Mouse (Mus musculus): ENCODE data around the gene Gucd1. TPM values are rescaled to one million over a fixed set of nuclear protein-coding genes. Genes with fewer than 3 reads are reported as not detected.
A peak's percentile ranks its signal among the peaks of the same experiment; 100 is the strongest.

The Gucd1 gene
- polyA plus RNA-seq, 1 experiment from 2014 or later: 25.0 TPM

- H3K4me1 ChIP-seq: 0 out of 2 replicates have a peak, but pooled peaks cover 9% of the 10 kb centered on the region
- 56% methylated on average over 13 of the region's 13 CpGs for WGBS
- H3K9ac ChIP-seq: no peak overlapping the region
- no peaks in the 10 kb centered on the region for H3K27me3 ChIP-seq (replicated peaks)
- peak; percentile 81 for ATAC-seq (ENCODE audit: low FRiP score, low read depth)
- H3K27ac ChIP-seq: no peak overlapping the region
- H3K9me3 ChIP-seq: no peaks in the 10 kb centered on the region
- no peaks in the 10 kb centered on the region for H3K36me3 ChIP-seq
- no peak overlapping the region for H3K4me2 ChIP-seq (replicated peaks)
- no peak overlapping the region for H3K4me3 ChIP-seq
These were observed 79.5 kb downstream of the Gucd1 start for GRCm38 (mm10) chr10:75438132-75438810.

GRCm38 (mm10) chr10:75437284-75437683, 80.5 kb downstream of the Gucd1 start:
- Histone ChIP-seq H3K27ac (no peak overlapping the region), H3K4me3 (no peak overlapping the region), H3K9ac (no peak overlapping the region), H3K9me3 (no peaks in the 10 kb centered on the region), H3K36me3 (no peaks in the 10 kb centered on the region), H3K4me2 (replicated peaks) (no peak overlapping the region), H3K4me1 (0 out of 2 replicates have a peak, but pooled peaks cover 9% of the 10 kb centered on the region), H3K27me3 (replicated peaks) (no peaks in the 10 kb centered on the region)
- ATAC-seq (ENCODE audit: low FRiP score, low read depth): 0 out of 2 replicates have a peak, but pooled peaks have one; percentile 13
- 96% methylated on average over 1 of the region's 1 CpGs for WGBS

GRCm38 (mm10) chr10:75436604-75437217, 81.1 kb downstream of the Gucd1 start:
- Histone ChIP-seq H3K4me3 (no peak overlapping the region), H3K27ac (no peak overlapping the region), H3K27me3 (replicated peaks) (no peaks in the 10 kb centered on the region), H3K36me3 (no peaks in the 10 kb centered on the region), H3K4me1 (0 out of 2 replicates have a peak, but pooled peaks cover 9% of the 10 kb centered on the region), H3K9ac (no peak overlapping the region), H3K9me3 (no peaks in the 10 kb centered on the region), H3K4me2 (replicated peaks) (no peak overlapping the region)
- 26% methylated on average over 3 of the region's 3 CpGs for WGBS
- ATAC-seq (ENCODE audit: low FRiP score, low read depth): 0 out of 2 replicates have a peak, but pooled peaks have one; percentile 23

- no peak overlapping the region for H3K4me2 ChIP-seq (replicated peaks)
- H3K27ac ChIP-seq: no peak overlapping the region
- no peaks in the 10 kb centered on the region for H3K4me1 ChIP-seq
- WGBS: 91% methylated on average over 6 of the region's 6 CpGs
- no peaks in the 10 kb centered on the region for H3K36me3 ChIP-seq
- ATAC-seq (ENCODE audit: low FRiP score, low read depth): no peak
- H3K9ac ChIP-seq: no peak overlapping the region
- 0 out of 2 replicates have a peak, but pooled peaks cover 5% of the 10 kb centered on the region for H3K9me3 ChIP-seq
- no peak overlapping the region for H3K4me3 ChIP-seq
- H3K27me3 ChIP-seq (replicated peaks): no peaks in the 10 kb centered on the region
These were observed 87.1 kb downstream of the Gucd1 start for GRCm38 (mm10) chr10:75430633-75431032.

GRCm38 (mm10) chr10:75430147-75430537, 87.6 kb downstream of the Gucd1 start:
- Histone ChIP-seq H3K4me3 (no peak overlapping the region), H3K27me3 (replicated peaks) (no peaks in the 10 kb centered on the region), H3K36me3 (no peaks in the 10 kb centered on the region), H3K9me3 (0 out of 2 replicates have a peak, but pooled peaks cover 5% of the 10 kb centered on the region), H3K9ac (no peak overlapping the region), H3K4me1 (no peaks in the 10 kb centered on the region), H3K27ac (no peak overlapping the region), H3K4me2 (replicated peaks) (no peak overlapping the region)
- no peak for ATAC-seq (ENCODE audit: low FRiP score, low read depth)
- WGBS: 86% methylated on average over 5 of the region's 5 CpGs

GRCm38 (mm10) chr10:75429522-75430146, 88.1 kb downstream of the Gucd1 start:
- Histone ChIP-seq H3K27ac (no peak overlapping the region), H3K4me3 (no peak overlapping the region), H3K4me1 (no peaks in the 10 kb centered on the region), H3K27me3 (replicated peaks) (no peaks in the 10 kb centered on the region), H3K4me2 (replicated peaks) (no peak overlapping the region), H3K9me3 (0 out of 2 replicates have a peak, but pooled peaks cover 5% of the 10 kb centered on the region), H3K36me3 (no peaks in the 10 kb centered on the region), H3K9ac (no peak overlapping the region)
- no peak for ATAC-seq (ENCODE audit: low FRiP score, low read depth)
- WGBS: 92% methylated on average over 7 of the region's 7 CpGs

- 88% methylated on average over 6 of the region's 6 CpGs for WGBS
- no peak for ATAC-seq (ENCODE audit: low FRiP score, low read depth)
- Histone ChIP-seq H3K4me3 (no peak overlapping the region), H3K27ac (no peak overlapping the region), H3K9ac (no peak overlapping the region), H3K4me1 (no peaks in the 10 kb centered on the region), H3K9me3 (0 out of 2 replicates have a peak, but pooled peaks cover 5% of the 10 kb centered on the region), H3K27me3 (replicated peaks) (no peaks in the 10 kb centered on the region), H3K36me3 (no peaks in the 10 kb centered on the region), H3K4me2 (replicated peaks) (no peak overlapping the region)
These were observed 88.8 kb downstream of the Gucd1 start for GRCm38 (mm10) chr10:75429004-75429380.

GRCm38 (mm10) chr10:75428049-75429003, 89.4 kb downstream of the Gucd1 start:
- 0 out of 2 replicates have a peak, but pooled peaks cover 5% of the 10 kb centered on the region for H3K9me3 ChIP-seq
- H3K9ac ChIP-seq: no peak overlapping the region
- H3K27ac ChIP-seq: no peak overlapping the region
- no peaks in the 10 kb centered on the region for H3K4me1 ChIP-seq
- no peak overlapping the region for H3K4me2 ChIP-seq (replicated peaks)
- 91% methylated on average over 13 of the region's 13 CpGs for WGBS
- H3K36me3 ChIP-seq: no peaks in the 10 kb centered on the region
- no peak for ATAC-seq (ENCODE audit: low FRiP score, low read depth)
- no peaks in the 10 kb centered on the region for H3K27me3 ChIP-seq (replicated peaks)
- no peak overlapping the region for H3K4me3 ChIP-seq

GRCm38 (mm10) chr10:75424498-75424901, 93.3 kb downstream of the Gucd1 start:
- ATAC-seq (ENCODE audit: low FRiP score, low read depth): no peak
- Histone ChIP-seq H3K9ac (no peak overlapping the region), H3K4me2 (replicated peaks) (no peak overlapping the region), H3K4me1 (no peaks in the 10 kb centered on the region), H3K27ac (no peak overlapping the region), H3K27me3 (replicated peaks) (no peaks in the 10 kb centered on the region), H3K4me3 (no peak overlapping the region), H3K36me3 (no peaks in the 10 kb centered on the region), H3K9me3 (no peaks in the 10 kb centered on the region)
- 92% methylated on average over 10 of the region's 10 CpGs for WGBS

GRCm38 (mm10) chr10:75418747-75419146, 99.0 kb downstream of the Gucd1 start:
- Histone ChIP-seq H3K36me3 (no peaks in the 10 kb centered on the region), H3K27ac (no peak overlapping the region), H3K4me1 (no peaks in the 10 kb centered on the region), H3K9me3 (no peaks in the 10 kb centered on the region), H3K9ac (no peak overlapping the region), H3K4me3 (no peak overlapping the region), H3K4me2 (replicated peaks) (no peak overlapping the region), H3K27me3 (replicated peaks) (no peaks in the 10 kb centered on the region)
- no peak for ATAC-seq (ENCODE audit: low FRiP score, low read depth)
- 77% methylated on average over 4 of the region's 4 CpGs for WGBS

GRCm38 (mm10) chr10:75417363-75418042, 100.3 kb downstream of the Gucd1 start:
- peaks cover 5% of the 10 kb centered on the region; the same call in 1 of the 2 replicates for H3K4me1 ChIP-seq
- H3K4me3 ChIP-seq: no peak overlapping the region
- no peaks in the 10 kb centered on the region for H3K9me3 ChIP-seq
- no peaks in the 10 kb centered on the region for H3K27me3 ChIP-seq (replicated peaks)
- no peak overlapping the region for H3K27ac ChIP-seq
- no peak for ATAC-seq (ENCODE audit: low FRiP score, low read depth)
- H3K4me2 ChIP-seq (replicated peaks): no peak overlapping the region
- WGBS: 94% methylated on average over 8 of the region's 8 CpGs
- no peak overlapping the region for H3K9ac ChIP-seq
- no peaks in the 10 kb centered on the region for H3K36me3 ChIP-seq

All from neural tube, embryonic 12.5 days (tissue).